Mouse (Mus musculus): Measurements from ENCODE around the gene Cacna1a. TPM values are rescaled to one million over a fixed set of nuclear protein-coding genes. Genes with fewer than 3 reads are reported as not detected.
A peak's percentile ranks its signal among the peaks of the same experiment; 100 is the strongest.

The Cacna1a gene
- polyA plus RNA-seq, 1 experiment from 2014 or later = 13.8 TPM

DNA sequence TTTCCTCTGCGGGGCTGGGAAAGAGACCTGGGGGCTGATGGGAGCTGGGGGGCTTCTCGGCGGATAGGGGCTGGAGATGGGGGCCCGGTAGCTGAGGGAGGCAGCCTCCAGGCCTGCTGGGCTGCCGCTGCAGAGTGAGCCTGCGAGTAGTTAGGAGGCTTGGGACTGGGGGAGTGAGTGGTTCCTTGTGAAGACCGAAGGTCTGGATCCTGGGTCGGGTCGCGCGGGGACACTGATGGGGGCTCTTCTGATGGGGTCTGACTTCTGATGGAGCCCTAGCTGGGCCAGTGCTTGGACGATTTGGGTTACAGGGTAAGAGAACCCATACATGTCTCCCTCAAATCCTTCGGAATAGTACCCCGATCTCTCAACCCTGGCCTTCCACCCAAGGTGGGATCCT is 27.8 kb downstream of the Cacna1a start:
- DNase-seq (peak; percentile 58), ATAC-seq (ENCODE audit: low FRiP score, low TSS enrichment) (0 out of 2 replicates have a peak, but pooled peaks have one; percentile 12)

DNA sequence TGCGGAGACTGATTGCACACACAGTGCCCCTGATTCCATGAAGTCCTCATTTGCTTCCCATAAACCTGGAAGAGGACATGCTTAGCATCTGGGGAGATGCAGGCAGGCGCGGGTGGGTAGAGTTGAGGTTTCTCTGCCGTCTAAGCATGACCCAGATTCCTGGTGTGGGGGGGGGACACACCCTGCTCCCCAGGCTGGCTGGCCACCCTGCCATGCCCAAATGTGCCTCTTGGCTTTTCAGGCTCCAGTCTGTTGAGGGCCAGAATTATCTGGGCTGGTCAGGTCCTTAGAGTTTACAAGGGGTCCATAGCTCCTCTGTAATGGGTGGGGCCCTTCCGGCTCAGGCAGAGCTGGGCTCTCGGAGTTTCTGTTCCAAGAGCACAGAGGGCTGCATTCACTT is 28.7 kb downstream of the Cacna1a start:
- no peak overlapping the region for H3K27ac ChIP-seq (replicated peaks; ENCODE audit: low read depth, low read length)
- WGBS = 77% methylated on average over 6 of the region's 6 CpGs
- H3K9me3 ChIP-seq (ENCODE audit: control insufficient read depth, low read length) = no peaks in the 10 kb centered on the region
- H3K4me3 ChIP-seq (replicated peaks; ENCODE audit: low read depth, low read length) = peak overlapping the region; percentile 76
- no peak for DNase-seq
- no peaks in the 10 kb centered on the region for H3K36me3 ChIP-seq (ENCODE audit: control insufficient read depth, insufficient read depth, low read length)
- H3K27me3 ChIP-seq (ENCODE audit: control insufficient read depth, insufficient read depth, low read length) = no peaks in the 10 kb centered on the region
- ATAC-seq (ENCODE audit: low FRiP score, low TSS enrichment) = no peak
- peaks cover 16% of the 10 kb centered on the region for H3K4me1 ChIP-seq (ENCODE audit: control insufficient read depth, insufficient read depth, low read length)
- peak overlapping the region; percentile 81 for H3K4me2 ChIP-seq (ENCODE audit: low read length)
- peak overlapping the region; percentile 91; the same call in 1 of the 2 replicates for H3K9ac ChIP-seq (replicated peaks; ENCODE audit: low read length)

More for the DNA sequence above, 27.8 kb downstream of the Cacna1a start:
- H3K36me3 ChIP-seq (ENCODE audit: control insufficient read depth, insufficient read depth, low read length) = no peaks in the 10 kb centered on the region
- H3K4me1 ChIP-seq (ENCODE audit: control insufficient read depth, insufficient read depth, low read length) = peaks cover 16% of the 10 kb centered on the region
- WGBS = 13% methylated on average over 14 of the region's 14 CpGs
- peak overlapping the region; percentile 76 for H3K4me3 ChIP-seq (replicated peaks; ENCODE audit: low read depth, low read length)
- H3K27me3 ChIP-seq (ENCODE audit: control insufficient read depth, insufficient read depth, low read length) = no peaks in the 10 kb centered on the region
- H3K4me2 ChIP-seq (ENCODE audit: low read length) = peak overlapping the region; percentile 81
- no peaks in the 10 kb centered on the region for H3K9me3 ChIP-seq (ENCODE audit: control insufficient read depth, low read length)
- peak overlapping the region; percentile 91 for H3K27ac ChIP-seq (replicated peaks; ENCODE audit: low read depth, low read length)
- H3K9ac ChIP-seq (replicated peaks; ENCODE audit: low read length) = peak overlapping the region; percentile 91

DNA sequence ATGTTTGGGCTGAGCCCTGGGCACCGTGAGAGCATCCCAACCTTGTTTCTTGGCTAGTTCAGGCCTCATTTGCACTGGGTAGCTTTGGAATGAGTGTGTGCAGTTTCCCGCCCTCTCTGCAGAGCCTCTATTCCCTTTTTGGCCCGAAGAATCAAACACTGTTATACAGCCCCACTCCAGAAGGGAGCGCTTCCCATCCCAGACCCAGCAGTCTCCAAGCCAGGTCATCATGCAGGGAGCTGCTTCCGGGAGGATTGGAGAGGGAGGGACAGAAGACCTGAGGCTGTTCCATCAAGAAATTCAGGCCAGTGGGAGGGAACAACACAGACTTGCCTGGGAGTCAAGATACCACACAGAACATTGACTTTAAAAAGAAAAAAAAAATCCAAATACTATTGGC is 29.6 kb downstream of the Cacna1a start:
- Histone ChIP-seq H3K9ac (replicated peaks; ENCODE audit: low read length) (no peak overlapping the region), H3K4me2 (ENCODE audit: low read length) (peak overlapping the region; percentile 81), H3K4me3 (replicated peaks; ENCODE audit: low read depth, low read length) (0 out of 2 replicates have a peak overlapping the region, but pooled peaks have one; percentile 7), H3K27me3 (ENCODE audit: control insufficient read depth, insufficient read depth, low read length) (no peaks in the 10 kb centered on the region), H3K36me3 (ENCODE audit: control insufficient read depth, insufficient read depth, low read length) (0 out of 2 replicates have a peak, but pooled peaks cover 4% of the 10 kb centered on the region), H3K27ac (replicated peaks; ENCODE audit: low read depth, low read length) (no peak overlapping the region), H3K9me3 (ENCODE audit: control insufficient read depth, low read length) (no peaks in the 10 kb centered on the region), H3K4me1 (ENCODE audit: control insufficient read depth, insufficient read depth, low read length) (peaks cover 16% of the 10 kb centered on the region)
- DNase-seq (no peak), ATAC-seq (ENCODE audit: low FRiP score, low TSS enrichment) (no peak)
- 49% methylated on average over 5 of the region's 5 CpGs for WGBS

DNA sequence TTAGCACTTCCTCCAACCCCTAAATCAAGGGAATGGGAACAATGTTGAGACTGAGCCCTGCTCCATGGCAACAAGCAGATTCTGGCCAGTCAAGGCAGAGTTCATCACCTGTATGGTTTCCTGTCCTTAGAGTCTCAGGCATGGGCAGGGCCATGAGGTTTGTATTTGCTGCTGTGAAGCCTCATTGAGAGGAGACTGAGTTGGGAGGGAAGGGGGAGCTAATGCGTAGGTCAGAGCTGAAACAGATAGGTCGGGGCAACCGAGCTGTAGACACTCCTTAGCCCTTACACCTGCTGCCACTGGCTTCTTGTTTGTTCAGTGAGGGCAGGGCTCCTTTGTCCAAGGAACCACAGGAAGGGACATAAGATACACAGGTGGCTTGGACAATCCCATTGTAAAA is 36.2 kb downstream of the Cacna1a start:
- H3K9me3 ChIP-seq (ENCODE audit: control insufficient read depth, low read length) = no peaks in the 10 kb centered on the region
- H3K4me1 ChIP-seq (ENCODE audit: control insufficient read depth, insufficient read depth, low read length) = no peaks in the 10 kb centered on the region
- H3K36me3 ChIP-seq (ENCODE audit: control insufficient read depth, insufficient read depth, low read length) = peaks cover 7% of the 10 kb centered on the region; the same call in 1 of the 2 replicates
- no peak overlapping the region for H3K27ac ChIP-seq (replicated peaks; ENCODE audit: low read depth, low read length)
- no peak overlapping the region for H3K4me2 ChIP-seq (ENCODE audit: low read length)
- DNase-seq = no peak
- no peak for ATAC-seq (ENCODE audit: low FRiP score, low TSS enrichment)
- WGBS = 89% methylated on average over 3 of the region's 3 CpGs
- H3K27me3 ChIP-seq (ENCODE audit: control insufficient read depth, insufficient read depth, low read length) = no peaks in the 10 kb centered on the region
- H3K9ac ChIP-seq (replicated peaks; ENCODE audit: low read length) = no peak overlapping the region
- H3K4me3 ChIP-seq (replicated peaks; ENCODE audit: low read depth, low read length) = no peak overlapping the region

DNA sequence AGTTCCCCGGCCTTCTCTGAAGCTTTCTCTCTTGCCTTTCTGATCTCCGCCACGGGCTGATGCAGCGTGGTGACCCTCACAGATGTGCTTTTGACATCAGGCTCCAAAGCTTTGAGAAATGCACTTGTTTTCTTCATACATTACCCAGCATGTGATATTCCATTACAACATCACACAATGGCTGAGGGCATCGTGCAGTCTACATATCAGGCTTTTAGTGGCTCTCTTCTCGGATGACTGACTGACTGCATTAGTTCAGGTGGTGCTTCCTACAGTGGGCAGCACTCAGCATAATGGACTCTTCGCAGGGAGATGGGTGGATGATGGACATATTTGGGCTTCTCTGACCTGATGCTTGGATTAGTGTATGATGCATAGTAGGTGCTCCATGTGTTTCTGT is 37.8 kb downstream of the Cacna1a start:
- 86% methylated on average over 7 of the region's 7 CpGs for WGBS
- Histone ChIP-seq H3K9ac (replicated peaks; ENCODE audit: low read length) (no peak overlapping the region), H3K4me1 (ENCODE audit: control insufficient read depth, insufficient read depth, low read length) (no peaks in the 10 kb centered on the region), H3K27me3 (ENCODE audit: control insufficient read depth, insufficient read depth, low read length) (no peaks in the 10 kb centered on the region), H3K27ac (replicated peaks; ENCODE audit: low read depth, low read length) (no peak overlapping the region), H3K36me3 (ENCODE audit: control insufficient read depth, insufficient read depth, low read length) (peaks cover 7% of the 10 kb centered on the region; the same call in 1 of the 2 replicates), H3K4me3 (replicated peaks; ENCODE audit: low read depth, low read length) (no peak overlapping the region), H3K4me2 (ENCODE audit: low read length) (no peak overlapping the region), H3K9me3 (ENCODE audit: control insufficient read depth, low read length) (no peaks in the 10 kb centered on the region)
- ATAC-seq (ENCODE audit: low FRiP score, low TSS enrichment) (no peak), DNase-seq (no peak)

DNA sequence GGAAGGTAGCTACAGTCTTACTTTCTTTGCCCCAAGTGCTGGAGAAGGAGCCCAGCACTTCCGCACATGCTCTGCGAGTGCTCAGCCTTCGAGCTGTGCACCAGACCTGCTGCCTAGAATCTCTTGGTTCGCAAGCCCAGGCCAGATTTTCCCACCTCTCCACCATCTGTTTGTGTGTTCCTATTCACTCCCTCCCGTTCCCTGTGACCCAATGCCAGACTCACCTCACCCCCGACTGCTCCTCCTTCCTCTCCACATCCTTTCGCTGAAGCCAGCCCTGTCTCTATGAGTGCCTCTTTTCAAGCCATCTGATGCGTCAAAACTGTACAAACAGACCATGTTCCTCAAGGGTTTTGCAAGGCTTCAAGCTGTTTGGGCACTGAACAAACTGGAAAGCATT is 38.3 kb downstream of the Cacna1a start:
- no peak overlapping the region for H3K4me2 ChIP-seq (ENCODE audit: low read length)
- H3K9ac ChIP-seq (replicated peaks; ENCODE audit: low read length) = no peak overlapping the region
- no peak overlapping the region for H3K27ac ChIP-seq (replicated peaks; ENCODE audit: low read depth, low read length)
- no peaks in the 10 kb centered on the region for H3K27me3 ChIP-seq (ENCODE audit: control insufficient read depth, insufficient read depth, low read length)
- DNase-seq (no peak), ATAC-seq (ENCODE audit: low FRiP score, low TSS enrichment) (no peak)
- H3K9me3 ChIP-seq (ENCODE audit: control insufficient read depth, low read length) = no peaks in the 10 kb centered on the region
- H3K36me3 ChIP-seq (ENCODE audit: control insufficient read depth, insufficient read depth, low read length) = peaks cover 7% of the 10 kb centered on the region; the same call in 1 of the 2 replicates
- WGBS = 91% methylated on average over 8 of the region's 8 CpGs
- no peak overlapping the region for H3K4me3 ChIP-seq (replicated peaks; ENCODE audit: low read depth, low read length)
- no peaks in the 10 kb centered on the region for H3K4me1 ChIP-seq (ENCODE audit: control insufficient read depth, insufficient read depth, low read length)

DNA sequence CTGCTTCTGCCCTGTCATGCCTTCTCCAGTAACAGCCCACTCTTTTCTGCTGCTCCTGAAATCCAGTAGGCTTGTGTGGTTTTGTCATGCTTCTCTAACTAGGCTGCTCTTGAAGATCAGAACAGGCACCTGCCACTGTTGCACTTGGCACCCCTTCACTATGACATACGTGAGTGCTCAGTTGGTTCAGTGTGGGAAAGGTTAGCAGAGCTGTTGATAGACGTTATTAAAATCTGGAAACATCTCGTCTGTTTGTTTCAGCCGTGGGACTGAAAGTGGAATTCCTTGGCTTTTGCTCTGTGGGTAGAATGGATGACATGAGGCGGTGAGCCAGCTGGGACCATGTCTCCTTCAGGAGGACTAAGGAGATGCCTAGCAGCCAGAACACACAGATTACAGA is 39.8 kb downstream of the Cacna1a start:
- Histone ChIP-seq H3K4me2 (ENCODE audit: low read length) (no peak overlapping the region), H3K36me3 (ENCODE audit: control insufficient read depth, insufficient read depth, low read length) (peaks cover 3% of the 10 kb centered on the region; the same call in 1 of the 2 replicates), H3K4me3 (replicated peaks; ENCODE audit: low read depth, low read length) (no peak overlapping the region), H3K27me3 (ENCODE audit: control insufficient read depth, insufficient read depth, low read length) (no peaks in the 10 kb centered on the region), H3K4me1 (ENCODE audit: control insufficient read depth, insufficient read depth, low read length) (no peaks in the 10 kb centered on the region), H3K9ac (replicated peaks; ENCODE audit: low read length) (no peak overlapping the region), H3K27ac (replicated peaks; ENCODE audit: low read depth, low read length) (no peak overlapping the region), H3K9me3 (ENCODE audit: control insufficient read depth, low read length) (no peaks in the 10 kb centered on the region)
- WGBS = 89% methylated on average over 5 of the region's 5 CpGs
- ATAC-seq (ENCODE audit: low FRiP score, low TSS enrichment) = no peak
- DNase-seq = no peak

DNA sequence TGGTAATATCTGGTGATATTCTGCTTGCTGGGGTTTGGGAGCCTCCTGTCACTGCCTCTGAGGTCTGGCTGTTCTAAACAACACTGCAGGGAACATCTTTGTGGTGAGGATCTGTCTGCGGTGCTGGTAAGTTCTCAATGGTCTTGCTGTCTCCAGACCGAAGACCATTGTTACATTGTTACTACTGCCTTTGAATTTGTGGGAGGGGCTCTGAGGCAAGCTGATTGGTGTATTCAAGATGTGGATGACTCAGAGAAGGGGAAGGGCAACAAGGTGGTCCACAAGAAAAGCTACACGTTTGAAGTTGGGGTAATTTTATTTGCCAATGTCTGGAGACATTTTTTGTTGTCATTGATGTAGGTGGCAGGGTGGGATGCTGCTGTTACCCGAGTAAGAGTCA is 40.8 kb downstream of the Cacna1a start:
- Histone ChIP-seq H3K9me3 (ENCODE audit: control insufficient read depth, low read length) (no peaks in the 10 kb centered on the region), H3K27me3 (ENCODE audit: control insufficient read depth, insufficient read depth, low read length) (no peaks in the 10 kb centered on the region), H3K4me2 (ENCODE audit: low read length) (no peak overlapping the region), H3K27ac (replicated peaks; ENCODE audit: low read depth, low read length) (no peak overlapping the region), H3K4me1 (ENCODE audit: control insufficient read depth, insufficient read depth, low read length) (no peaks in the 10 kb centered on the region), H3K9ac (replicated peaks; ENCODE audit: low read length) (no peak overlapping the region), H3K4me3 (replicated peaks; ENCODE audit: low read depth, low read length) (no peak overlapping the region), H3K36me3 (ENCODE audit: control insufficient read depth, insufficient read depth, low read length) (peaks cover 3% of the 10 kb centered on the region; the same call in 1 of the 2 replicates)
- DNase-seq = no peak
- 22% methylated on average over 4 of the region's 4 CpGs for whole genome bisulfite sequencing
- ATAC-seq (ENCODE audit: low FRiP score, low TSS enrichment) = no peak

DNA sequence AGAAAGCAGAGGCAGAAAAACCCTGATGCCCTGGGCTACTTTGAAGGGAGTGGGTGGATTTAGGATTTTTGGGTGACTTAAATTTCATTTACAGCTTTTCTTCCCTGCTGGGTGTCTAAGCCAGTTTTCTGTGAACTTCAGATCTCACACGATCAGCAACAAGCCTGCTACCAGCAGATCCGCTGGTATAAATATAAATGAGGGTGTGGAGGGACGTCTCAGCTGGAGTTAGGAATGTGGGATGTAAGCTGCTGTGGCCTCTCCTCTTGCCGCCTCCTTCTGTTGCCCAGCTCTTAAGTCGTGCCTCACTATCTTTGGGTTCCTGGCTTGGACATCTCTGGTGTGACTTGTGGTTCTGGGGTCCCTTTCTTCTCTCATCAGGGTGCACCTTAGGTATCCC is 41.3 kb downstream of the Cacna1a start:
- Histone ChIP-seq H3K36me3 (ENCODE audit: control insufficient read depth, insufficient read depth, low read length) (peaks cover 3% of the 10 kb centered on the region; the same call in 1 of the 2 replicates), H3K9ac (replicated peaks; ENCODE audit: low read length) (no peak overlapping the region), H3K9me3 (ENCODE audit: control insufficient read depth, low read length) (no peaks in the 10 kb centered on the region), H3K4me3 (replicated peaks; ENCODE audit: low read depth, low read length) (no peak overlapping the region), H3K27ac (replicated peaks; ENCODE audit: low read depth, low read length) (no peak overlapping the region), H3K27me3 (ENCODE audit: control insufficient read depth, insufficient read depth, low read length) (no peaks in the 10 kb centered on the region), H3K4me2 (ENCODE audit: low read length) (no peak overlapping the region), H3K4me1 (ENCODE audit: control insufficient read depth, insufficient read depth, low read length) (no peaks in the 10 kb centered on the region)
- 28% methylated on average over 5 of the region's 5 CpGs for WGBS
- ATAC-seq (ENCODE audit: low FRiP score, low TSS enrichment) (no peak), DNase-seq (no peak)

All from midbrain, embryonic 14.5 days (tissue).